Mouse (Mus musculus) liver, adult 2 months (tissue): Measurements from ENCODE around the gene Prss32. TPM values are rescaled to one million over a fixed set of nuclear protein-coding genes. Genes with fewer than 3 reads are reported as not detected.

Source experiments
- DNase-seq: peaks from one replicate; pipeline ENCODE4 v3.0.0-alpha.2; 2011; ENCODE audit warnings: low read depth, low spot score; ENCODE audit errors: extremely low read depth
- H3K27ac ChIP-seq: fragments of 200-500 bp; replicated peaks from 2 replicates; pipeline ENCODE4 v1.5.1; 2012; ENCODE audit warnings: low read depth, mild to moderate bottlenecking, control low read depth, inconsistent platforms, low read length; ENCODE audit not compliant: insufficient read depth
- H3K27me3 ChIP-seq: fragments of 200-500 bp; 2 replicates; pipeline ENCODE4 v1.6.1; 2012; ENCODE audit warnings: mild to moderate bottlenecking, moderate library complexity, low read length, inconsistent platforms; ENCODE audit not compliant: control insufficient read depth, insufficient read depth
- H3K36me3 ChIP-seq: fragments of 200-500 bp; 2 replicates; pipeline ENCODE4 v1.6.1; 2012; ENCODE audit warnings: low read length, inconsistent platforms; ENCODE audit not compliant: control insufficient read depth, insufficient read depth
- H3K4me1 ChIP-seq: fragments of 200-500 bp; 2 replicates; pipeline ENCODE4 v1.6.1; 2011; ENCODE audit warnings: low read length; ENCODE audit not compliant: control insufficient read depth, insufficient read depth
- H3K4me3 ChIP-seq: fragments of 200-500 bp; 2 replicates; pipeline ENCODE4 v1.5.1; 2011; ENCODE audit warnings: low read depth, mild to moderate bottlenecking, control low read depth, low read length, moderate library complexity; ENCODE audit not compliant: insufficient read depth
- H3K79me2 ChIP-seq: fragments of 200-500 bp; 2 replicates; pipeline ENCODE4 v1.6.1; 2012; ENCODE audit warnings: inconsistent platforms, mild to moderate bottlenecking, low read length, moderate library complexity; ENCODE audit not compliant: control insufficient read depth, insufficient read depth
- H3K9ac ChIP-seq: fragments of 200-500 bp; 2 replicates; pipeline ENCODE4 v1.6.1; 2012; ENCODE audit warnings: low read depth, mild to moderate bottlenecking, control low read depth, inconsistent platforms, low read length
- CTCF ChIP-seq: fragments of 200-500 bp; IDR thresholded peaks from 2 replicates; pipeline ENCODE4 v1.5.1; 2011; ENCODE audit warnings: low read depth, low read length, control low read depth
- POLR2A ChIP-seq: fragments of 200-500 bp; IDR thresholded peaks from 2 replicates; pipeline ENCODE4 v1.6.1; 2011; ENCODE audit warnings: low read length, control low read depth; ENCODE audit not compliant: insufficient read depth; ENCODE audit errors: extremely low read depth
- WGBS: fragments of 180-500 bp; shearing (Covaris S2); methylation state at CpG from one replicate; pipeline ENCODE4 v1.1.7; 2018; 5-methylcytosine and 5-hydroxymethylcytosine counted together
- polyA plus RNA-seq: library from polyadenylated mRNA; depleted of rRNA; stranded (reverse); fragments of >200 nt; gene quantifications from 2 replicates; pipeline ENCODE4 v1.2.3, GENCODE M21; 2012
- total RNA-seq: library from RNA; depleted of rRNA; stranded (reverse); fragments of >200 nt; gene quantifications from 2 replicates; pipeline ENCODE4 v1.2.3, GENCODE M21; 2014

Prss32 gene
- total and polyA plus RNA-seq, 2 experiments, result 0.45 TPM; not detected in 1

DNA sequence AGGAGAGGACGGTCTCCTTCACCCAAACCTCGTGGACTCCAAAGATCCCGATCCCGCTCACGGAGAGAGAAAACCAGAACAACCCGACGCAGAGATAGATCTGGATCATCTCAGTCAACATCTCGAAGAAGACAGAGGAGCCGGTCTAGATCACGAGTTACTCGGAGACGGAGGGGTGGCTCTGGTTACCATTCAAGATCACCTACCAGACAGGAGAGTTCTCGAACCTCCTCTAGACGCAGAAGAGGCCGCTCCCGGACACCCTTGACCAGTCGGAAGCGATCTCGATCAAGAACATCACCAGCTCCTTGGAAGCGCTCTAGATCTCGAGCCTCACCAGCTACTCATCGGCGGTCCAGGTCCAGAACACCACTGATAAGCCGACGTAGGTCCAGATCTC is 24.4 kb upstream of the Prss32 start:
- 98% methylated on average over 25 of the region's 25 CpGs for WGBS
- TF ChIP-seq CTCF (no peak), POLR2A (no peak)

DNA sequence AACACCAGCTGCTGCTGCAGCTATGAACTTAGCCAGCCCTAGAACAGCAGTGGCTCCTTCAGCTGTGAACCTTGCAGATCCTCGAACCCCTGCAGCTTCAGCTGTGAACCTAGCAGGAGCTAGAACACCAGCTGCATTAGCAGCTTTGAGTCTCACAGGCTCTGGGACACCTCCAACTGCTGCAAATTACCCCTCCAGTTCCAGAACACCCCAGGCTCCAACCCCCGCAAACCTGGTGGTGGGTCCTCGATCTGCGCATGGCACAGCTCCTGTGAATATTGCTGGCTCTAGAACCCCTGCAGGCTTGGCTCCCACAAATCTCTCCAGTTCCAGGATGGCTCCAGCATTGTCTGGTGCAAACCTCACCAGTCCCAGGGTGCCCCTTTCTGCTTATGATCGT is 22.9 kb upstream of the Prss32 start:
- Histone ChIP-seq H3K79me2 (no peaks in the 10 kb centered on the region; the same call in 1 of the 2 replicates), H3K9ac (no peak overlapping the region), H3K27me3 (no peaks in the 10 kb centered on the region), H3K27ac (no peak overlapping the region), H3K4me3 (no peak overlapping the region), H3K36me3 (peaks cover 77% of the 10 kb centered on the region), H3K4me1 (no peaks in the 10 kb centered on the region)
- 92% methylated on average over 5 of the region's 5 CpGs for WGBS
- DNase-seq, result no peak
- TF ChIP-seq CTCF (no peak), POLR2A (no peak)

More for the DNA sequence above, 24.4 kb upstream of the Prss32 start:
- Histone ChIP-seq H3K27me3 (no peaks in the 10 kb centered on the region), H3K36me3 (peaks cover 76% of the 10 kb centered on the region), H3K27ac (no peak overlapping the region), H3K79me2 (no peaks in the 10 kb centered on the region; the same call in 1 of the 2 replicates), H3K9ac (no peak overlapping the region), H3K4me1 (no peaks in the 10 kb centered on the region), H3K4me3 (no peak overlapping the region)
- no peak for DNase-seq

DNA sequence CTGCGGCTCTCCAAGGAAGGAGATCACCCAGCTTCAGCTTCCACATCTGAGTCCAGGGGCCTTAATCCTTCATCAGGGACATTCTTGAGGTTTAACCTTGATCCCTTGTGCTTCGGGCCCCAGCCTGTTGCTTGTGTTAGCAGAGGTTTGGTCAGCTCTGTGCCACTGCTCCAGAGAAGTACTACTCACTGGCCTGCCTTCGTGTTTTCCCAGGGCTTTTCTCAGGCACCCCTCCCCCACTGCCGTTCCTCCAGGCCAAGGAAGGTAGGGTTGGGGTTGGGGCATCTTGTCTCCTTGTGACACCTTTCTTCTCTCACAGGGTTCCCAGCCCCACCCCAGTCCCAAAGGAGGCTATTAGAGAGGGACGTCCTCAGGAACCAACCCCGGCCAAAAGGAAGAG is 21.6 kb upstream of the Prss32 start:
- no peak for DNase-seq
- TF ChIP-seq POLR2A (no peak), CTCF (no peak)
- WGBS, result 73% methylated on average over 6 of the region's 6 CpGs
- no peak overlapping the region for H3K4me3 ChIP-seq
- H3K9ac ChIP-seq, result no peak overlapping the region
- no peak overlapping the region for H3K27ac ChIP-seq
- H3K79me2 ChIP-seq, result no peaks in the 10 kb centered on the region
- H3K27me3 ChIP-seq, result no peaks in the 10 kb centered on the region
- no peaks in the 10 kb centered on the region for H3K4me1 ChIP-seq
- peaks cover 71% of the 10 kb centered on the region for H3K36me3 ChIP-seq

DNA sequence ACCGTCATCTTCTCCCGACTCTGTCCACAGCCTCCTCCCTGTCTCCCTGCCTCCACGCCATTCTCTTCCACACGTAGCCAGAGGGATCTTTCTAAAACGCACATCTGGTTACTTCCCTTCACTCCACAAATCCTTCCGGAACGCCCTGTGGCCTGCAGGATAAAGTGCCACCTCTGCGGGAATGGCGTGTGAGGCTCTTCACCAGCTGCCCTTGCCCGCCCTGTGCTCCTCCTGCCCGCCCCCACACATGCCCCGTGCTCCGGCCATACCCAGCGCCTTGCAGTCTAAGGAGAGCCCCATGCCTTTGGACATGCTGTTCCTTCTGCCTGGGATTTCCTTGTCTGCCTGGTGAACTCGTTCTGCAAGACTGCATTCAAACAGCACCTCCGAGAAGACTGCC is 20.6 kb upstream of the Prss32 start:
- TF ChIP-seq POLR2A (no peak), CTCF (no peak)
- Histone ChIP-seq H3K79me2 (no peaks in the 10 kb centered on the region), H3K36me3 (peaks cover 62% of the 10 kb centered on the region), H3K9ac (no peak overlapping the region), H3K4me3 (no peak overlapping the region), H3K27me3 (no peaks in the 10 kb centered on the region), H3K4me1 (peaks cover 2% of the 10 kb centered on the region; the same call in 1 of the 2 replicates), H3K27ac (no peak overlapping the region)
- no peak for DNase-seq
- WGBS, result 87% methylated on average over 16 of the region's 16 CpGs

DNA sequence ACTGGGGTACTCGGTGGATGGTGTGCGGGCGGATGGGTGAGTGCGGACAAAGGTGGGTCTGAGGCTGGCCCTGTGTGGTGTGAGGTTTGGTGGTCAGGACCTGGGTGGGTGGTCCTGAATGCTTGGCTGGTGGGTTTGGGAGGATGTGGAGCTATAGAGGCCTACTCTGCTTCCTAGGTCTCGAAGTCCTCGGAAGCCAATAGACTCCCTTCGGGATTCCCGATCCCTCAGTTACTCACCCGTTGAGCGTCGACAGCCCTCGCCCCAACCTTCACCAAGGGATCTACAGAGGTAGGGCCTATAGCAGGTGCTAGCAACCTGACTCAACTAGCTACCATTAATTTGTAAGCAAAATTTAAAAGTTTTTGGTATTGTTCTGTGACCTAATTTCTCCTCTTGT is 20.0 kb upstream of the Prss32 start:
- WGBS, result 89% methylated on average over 12 of the region's 12 CpGs
- H3K9ac ChIP-seq, result no peak overlapping the region

DNA sequence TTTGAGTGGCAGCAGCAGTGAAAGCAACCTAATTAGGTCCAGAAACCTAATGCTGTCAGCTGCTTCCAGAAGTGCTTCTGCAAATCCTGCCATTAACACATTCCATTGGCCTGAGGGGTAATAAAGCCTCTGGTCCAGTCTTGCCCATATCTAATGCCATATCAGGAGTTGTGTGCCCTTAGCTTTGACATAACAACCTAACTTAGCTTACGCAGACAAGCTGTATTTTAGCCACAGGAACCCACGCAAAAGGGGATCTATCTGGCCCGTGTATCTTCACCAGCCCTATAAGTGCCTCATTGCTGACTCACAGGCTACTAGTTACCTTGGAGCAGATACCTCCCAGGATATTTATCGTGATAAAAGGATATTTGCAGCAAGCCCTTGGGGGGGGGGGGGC is 18.1 kb upstream of the Prss32 start:
- H3K36me3 ChIP-seq, result peaks cover 42% of the 10 kb centered on the region
- H3K79me2 ChIP-seq, result peaks cover 3% of the 10 kb centered on the region; the same call in 1 of the 2 replicates
- WGBS, result 86% methylated on average over 4 of the region's 4 CpGs
- H3K27ac ChIP-seq, result no peak overlapping the region
- no peak for DNase-seq
- no peak overlapping the region for H3K4me3 ChIP-seq
- no peak for TF ChIP-seq POLR2A
- no peak for TF ChIP-seq CTCF
- H3K4me1 ChIP-seq, result peaks cover 8% of the 10 kb centered on the region; the same call in 1 of the 2 replicates
- H3K27me3 ChIP-seq, result no peaks in the 10 kb centered on the region
- H3K9ac ChIP-seq, result no peak overlapping the region

More for the DNA sequence above, 20.0 kb upstream of the Prss32 start:
- peaks cover 2% of the 10 kb centered on the region; the same call in 1 of the 2 replicates for H3K4me1 ChIP-seq
- no peaks in the 10 kb centered on the region for H3K27me3 ChIP-seq
- DNase-seq, result no peak
- TF ChIP-seq POLR2A (no peak), CTCF (no peak)
- peaks cover 56% of the 10 kb centered on the region for H3K36me3 ChIP-seq
- H3K79me2 ChIP-seq, result peaks cover 2% of the 10 kb centered on the region; the same call in 1 of the 2 replicates
- no peak overlapping the region for H3K4me3 ChIP-seq
- H3K27ac ChIP-seq, result no peak overlapping the region
